Mouse (Mus musculus): ENCODE data around the gene Ppie.

DNA sequence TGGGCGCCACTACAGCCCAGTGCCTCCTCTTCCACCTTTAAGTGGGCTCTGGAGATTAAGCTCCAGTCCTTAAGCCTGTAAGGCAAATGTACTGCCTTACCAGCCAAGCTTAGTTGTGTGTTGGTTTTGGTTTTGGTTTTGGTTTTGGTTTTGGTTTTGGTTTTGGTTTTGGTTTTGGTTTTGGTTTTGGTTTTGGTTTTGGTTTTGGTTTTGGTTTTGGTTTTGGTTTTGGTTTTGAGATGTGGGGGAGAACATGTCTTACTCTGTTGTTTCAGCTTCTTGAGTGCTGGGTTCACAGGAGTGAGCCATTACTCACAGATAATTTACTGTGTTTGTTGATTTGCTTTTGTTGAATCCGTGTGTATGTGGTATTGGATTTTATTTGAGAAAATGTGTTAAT, 54.5 kb downstream of the Ppie start:
- no peak for TF ChIP-seq POLR2A (IDR thresholded peaks at IDR 0.05; ENCODE audit: borderline replicate concordance, control insufficient read depth, low read depth, low read length)
- no peak for TF ChIP-seq CTCF (IDR thresholded peaks at IDR 0.05; ENCODE audit: control insufficient read depth, insufficient read depth, low read length)

Data from bone marrow, adult 2 months (tissue).